Mouse (Mus musculus): ENCODE results near the gene Fxyd4.

The Fxyd4 gene

GRCm38 (mm10) chr6:117937222-117937932 lies at the start of gene Fxyd4:
Fxyd4 (minus strand) TSS chr6:117937692.
- no peak for DNase-seq (ENCODE audit: extremely low spot score)

- DNase-seq (ENCODE audit: extremely low spot score), result no peak
These were observed 49.7 kb upstream of the Fxyd4 start for GRCm38 (mm10) chr6:117987173-117987572.

- no peak for DNase-seq (ENCODE audit: extremely low spot score)
These were observed 29.2 kb upstream of the Fxyd4 start for GRCm38 (mm10) chr6:117966729-117967128.

- no peak for DNase-seq (ENCODE audit: extremely low spot score)
These were observed 25.7 kb upstream of the Fxyd4 start for GRCm38 (mm10) chr6:117963201-117963600.

- no peak for DNase-seq (ENCODE audit: extremely low spot score)
These were observed 19.5 kb upstream of the Fxyd4 start for GRCm38 (mm10) chr6:117956851-117957501.

- no peak for DNase-seq (ENCODE audit: extremely low spot score)
These were observed 18.7 kb upstream of the Fxyd4 start for GRCm38 (mm10) chr6:117956161-117956560.

- DNase-seq (ENCODE audit: extremely low spot score), result no peak
These were observed 14.8 kb upstream of the Fxyd4 start for GRCm38 (mm10) chr6:117952330-117952729.

GRCm38 (mm10) chr6:117943899-117944298 lies 6.4 kb upstream of the Fxyd4 start:
- DNase-seq (ENCODE audit: extremely low spot score), result no peak

- no peak for DNase-seq (ENCODE audit: extremely low spot score)
These were observed 5.3 kb upstream of the Fxyd4 start for GRCm38 (mm10) chr6:117942769-117943168.

- no peak for DNase-seq (ENCODE audit: extremely low spot score)
These were observed 1.5 kb upstream of the Fxyd4 start for GRCm38 (mm10) chr6:117938951-117939350.

GRCm38 (mm10) chr6:117935681-117936612 lies 1.5 kb downstream of the Fxyd4 start:
- DNase-seq (ENCODE audit: extremely low spot score), result no peak

GRCm38 (mm10) chr6:117934301-117934700 lies 3.2 kb downstream of the Fxyd4 start:
- DNase-seq (ENCODE audit: extremely low spot score), result no peak

GRCm38 (mm10) chr6:117932325-117933051 lies 5.0 kb downstream of the Fxyd4 start:
- no peak for DNase-seq (ENCODE audit: extremely low spot score)

GRCm38 (mm10) chr6:117929945-117930655 lies 7.4 kb downstream of the Fxyd4 start:
- no peak for DNase-seq (ENCODE audit: extremely low spot score)

- DNase-seq (ENCODE audit: extremely low spot score), result no peak
These were observed 8.7 kb downstream of the Fxyd4 start for GRCm38 (mm10) chr6:117928746-117929145.

- DNase-seq (ENCODE audit: extremely low spot score), result no peak
These were observed 9.5 kb downstream of the Fxyd4 start for GRCm38 (mm10) chr6:117927955-117928354.

- no peak for DNase-seq (ENCODE audit: extremely low spot score)
These were observed 10.5 kb downstream of the Fxyd4 start for GRCm38 (mm10) chr6:117926871-117927491.

- DNase-seq (ENCODE audit: extremely low spot score), result no peak
These were observed 15.5 kb downstream of the Fxyd4 start for GRCm38 (mm10) chr6:117922041-117922440.

- peak; percentile 42 for DNase-seq (ENCODE audit: extremely low spot score)
These were observed 16.5 kb downstream of the Fxyd4 start for GRCm38 (mm10) chr6:117920659-117921640.

Data from embryo, embryonic 9.5 days (tissue).